Mouse (Mus musculus): ENCODE data around the gene Lrrc30. TPM values are rescaled to one million over a fixed set of nuclear protein-coding genes. Genes with fewer than 3 reads are reported as not detected.

Gene Lrrc30
- polyA plus RNA-seq (2012; rRNA removed), result not detected in 2 replicates

DNA sequence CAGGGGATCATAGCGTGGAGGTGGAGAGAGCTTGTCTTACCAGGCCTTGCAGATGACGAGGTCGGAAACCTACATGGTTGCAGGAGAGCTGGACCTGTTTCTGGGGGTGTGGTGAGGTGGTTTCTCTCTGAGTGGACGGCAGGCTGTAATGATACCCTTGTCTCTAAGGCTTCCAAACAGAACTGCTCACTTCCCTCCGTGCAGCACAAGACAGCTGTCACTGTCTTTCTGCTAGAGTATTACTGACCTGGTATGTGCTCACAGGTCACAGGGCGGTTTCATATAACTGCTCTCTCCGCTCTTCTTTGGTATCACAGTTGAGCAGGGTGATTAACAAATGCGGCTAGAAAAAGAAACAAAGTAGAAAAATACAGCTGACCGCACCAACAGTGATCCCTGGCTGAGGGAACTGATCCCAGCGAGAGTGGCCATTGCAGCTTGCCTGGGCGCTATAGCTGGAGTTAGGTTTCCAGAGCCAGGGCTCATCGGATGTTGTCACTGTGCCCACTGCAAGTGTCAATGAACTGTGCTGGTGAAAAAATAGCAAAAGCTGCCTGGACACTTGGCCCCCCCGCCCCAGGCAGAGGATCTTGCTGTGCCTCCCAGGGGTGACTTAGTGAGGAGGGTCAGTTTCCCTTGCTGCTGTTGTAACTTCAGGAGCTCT, at the start of gene Lrrc30:
Gene Lrrc30, minus strand, starts transcription at position 48 of the 664 bp plus-strand sequence.
- DNase-seq (ENCODE audit: low spot score), result no peak

- no peak for DNase-seq (ENCODE audit: low spot score)
Observed at GRCm38 (mm10) chr17:67681084-67681483, 48.6 kb upstream of the Lrrc30 start.

DNA sequence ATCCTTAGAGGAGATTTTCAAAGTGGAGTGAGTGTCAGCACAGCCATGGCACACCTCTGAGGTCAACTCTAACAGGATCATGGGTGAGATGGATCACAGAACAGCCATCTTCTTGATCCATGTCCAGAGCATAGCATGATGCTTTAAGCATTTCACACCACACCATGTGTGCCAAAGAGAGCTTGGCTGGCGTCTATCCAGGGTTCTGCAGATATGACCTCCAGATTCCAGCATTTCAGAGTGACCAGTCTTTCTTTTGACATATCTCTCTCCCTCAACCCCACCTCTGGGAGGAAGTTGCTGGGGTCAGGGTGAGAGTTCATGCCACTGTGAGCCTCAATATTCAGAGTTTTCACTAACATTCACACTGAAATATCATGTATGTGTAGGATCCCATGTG, 46.1 kb upstream of the Lrrc30 start:
- no peak for DNase-seq (ENCODE audit: low spot score)

DNA sequence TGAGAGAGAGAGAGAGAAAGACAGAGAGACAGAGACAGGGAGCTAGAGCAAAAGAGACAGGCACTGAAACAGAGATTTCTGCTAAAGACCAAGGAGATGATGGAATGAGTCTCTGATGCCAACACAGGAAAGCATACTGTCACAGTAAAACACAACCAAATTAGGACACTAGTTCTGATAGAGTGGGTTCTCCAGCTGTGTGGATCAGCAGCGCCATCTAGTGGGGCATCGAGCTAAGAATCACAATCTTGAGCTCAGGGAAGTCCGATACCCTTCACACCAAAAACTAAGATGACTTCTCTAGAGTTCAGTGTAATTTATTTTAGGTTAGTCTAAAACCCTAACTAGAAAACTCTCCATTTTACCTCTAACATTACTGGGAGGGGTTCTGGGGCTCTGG, 35.5 kb upstream of the Lrrc30 start:
- DNase-seq (ENCODE audit: low spot score), result no peak

- no peak for DNase-seq (ENCODE audit: low spot score)
Observed at GRCm38 (mm10) chr17:67666981-67667380, 34.5 kb upstream of the Lrrc30 start.

DNA sequence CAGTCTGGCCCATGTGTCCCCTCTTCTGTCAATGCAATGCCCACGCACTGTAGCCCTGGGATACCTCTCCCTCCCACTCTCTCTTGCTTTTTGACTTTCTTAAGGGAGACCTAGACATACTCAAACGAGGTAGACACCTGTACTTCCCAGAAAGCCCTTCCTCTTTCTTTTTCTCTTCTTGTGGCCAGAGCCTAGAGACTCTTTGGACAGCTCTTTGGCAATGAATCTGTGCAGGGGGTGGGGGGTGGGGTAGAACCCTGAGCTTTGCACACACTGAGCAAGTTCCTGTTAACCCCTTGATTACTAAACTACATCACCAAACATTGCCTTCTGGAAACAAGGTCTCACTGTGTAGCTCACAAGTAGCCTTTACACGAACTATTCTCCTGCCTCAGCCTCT, 31.8 kb upstream of the Lrrc30 start:
- no peak for DNase-seq (ENCODE audit: low spot score)

DNA sequence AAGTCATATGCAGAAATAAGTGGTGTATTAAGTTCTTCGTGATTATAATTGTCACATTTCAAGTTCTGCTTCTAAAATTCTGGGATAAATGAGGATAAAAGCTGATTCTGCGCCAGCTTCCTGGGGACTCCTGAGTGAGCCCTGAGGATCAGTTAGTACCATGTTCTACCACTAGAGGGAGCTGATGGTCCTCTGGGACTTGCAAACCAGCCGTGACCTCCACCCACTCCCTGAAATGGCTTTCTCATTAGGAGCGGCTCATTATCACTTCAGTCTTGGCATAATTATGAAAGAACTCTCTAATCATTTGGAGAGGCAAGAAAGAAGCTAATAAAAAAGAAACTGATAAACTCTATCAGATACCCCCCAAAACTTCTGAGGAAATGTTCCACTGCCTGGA, 19.0 kb upstream of the Lrrc30 start:
- DNase-seq (ENCODE audit: low spot score), result no peak

- DNase-seq (ENCODE audit: low spot score), result no peak
Observed at GRCm38 (mm10) chr17:67641627-67642026, 9.1 kb upstream of the Lrrc30 start.

GRCm38 (mm10) chr17:67638119-67638810, 5.7 kb upstream of the Lrrc30 start:
- no peak for DNase-seq (ENCODE audit: low spot score)

- DNase-seq (ENCODE audit: low spot score), result no peak
Observed at GRCm38 (mm10) chr17:67636951-67637350, 4.4 kb upstream of the Lrrc30 start.

GRCm38 (mm10) chr17:67636304-67636703, 3.8 kb upstream of the Lrrc30 start:
- no peak for DNase-seq (ENCODE audit: low spot score)

DNA sequence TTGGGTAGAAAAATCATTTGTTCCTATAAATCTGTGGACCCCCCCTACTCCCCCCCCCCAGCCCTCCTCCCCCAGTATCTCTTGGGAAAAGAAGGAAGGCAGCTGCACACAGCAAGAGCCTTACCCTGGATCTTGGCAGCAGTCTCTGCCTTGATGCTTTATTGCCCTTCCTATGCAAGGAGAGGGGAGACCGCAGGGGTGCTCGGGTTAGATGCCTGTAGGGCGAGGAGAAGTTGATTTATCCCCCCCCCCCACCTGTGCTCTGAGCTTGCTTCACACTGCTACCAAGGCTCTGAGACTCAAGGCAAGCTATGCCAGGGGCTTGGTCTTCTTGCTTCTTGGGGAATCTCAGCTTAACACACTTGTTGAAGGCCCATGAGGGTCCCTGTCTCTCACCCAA, 2.8 kb downstream of the Lrrc30 start:
- no peak for DNase-seq (ENCODE audit: low spot score)

DNA sequence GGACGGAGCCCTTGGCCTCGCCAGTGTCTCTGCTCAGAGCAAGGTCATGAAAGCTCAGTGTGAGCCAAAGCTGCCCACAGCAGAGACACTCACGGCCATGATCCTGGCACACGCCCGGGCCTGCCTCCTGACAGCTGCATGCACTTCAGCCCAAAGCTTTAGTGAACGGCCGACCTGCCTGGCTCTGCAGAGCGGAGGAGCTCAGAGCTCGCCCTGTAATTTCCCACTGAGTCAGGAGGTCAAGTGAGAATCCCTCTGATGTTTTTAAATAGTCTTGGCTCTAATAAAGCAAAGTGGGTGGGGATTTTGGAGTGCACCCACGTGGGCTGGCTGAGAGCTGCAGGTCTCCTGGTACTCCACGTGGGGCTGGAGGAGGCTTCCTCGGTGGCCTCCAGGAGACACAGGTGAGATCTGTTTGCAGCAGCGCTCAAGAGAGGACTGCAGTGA, 3.3 kb downstream of the Lrrc30 start:
- no peak for DNase-seq (ENCODE audit: low spot score)

DNA sequence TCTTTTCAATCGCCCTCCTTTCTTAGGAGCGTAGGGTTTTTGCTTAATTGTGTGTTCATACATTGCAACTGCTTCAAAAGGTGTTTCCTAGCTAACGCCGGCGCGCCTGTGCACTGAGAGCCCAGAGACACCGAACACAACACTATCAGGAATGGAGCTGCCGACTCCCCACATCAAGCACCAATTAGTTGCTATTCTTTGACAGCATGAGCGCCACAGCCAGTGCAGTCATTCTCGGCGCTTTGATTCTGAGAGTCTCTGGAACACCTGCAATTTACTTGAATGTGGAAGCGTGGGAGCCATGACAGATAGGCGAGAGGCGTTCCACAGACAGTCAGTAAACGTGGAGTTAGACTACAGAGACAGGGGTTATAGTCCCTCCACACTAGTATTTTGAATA, 4.0 kb downstream of the Lrrc30 start:
- DNase-seq (ENCODE audit: low spot score), result no peak

GRCm38 (mm10) chr17:67625431-67625830, 7.1 kb downstream of the Lrrc30 start:
- no peak for DNase-seq (ENCODE audit: low spot score)

- DNase-seq (ENCODE audit: low spot score), result no peak
Observed at GRCm38 (mm10) chr17:67619001-67619400, 13.5 kb downstream of the Lrrc30 start.

- no peak for DNase-seq (ENCODE audit: low spot score)
Observed at GRCm38 (mm10) chr17:67614381-67614780, 18.1 kb downstream of the Lrrc30 start.

GRCm38 (mm10) chr17:67612576-67612975, 19.9 kb downstream of the Lrrc30 start:
- DNase-seq (ENCODE audit: low spot score), result no peak

- DNase-seq (ENCODE audit: low spot score), result no peak
Observed at GRCm38 (mm10) chr17:67612151-67612550, 20.4 kb downstream of the Lrrc30 start.

GRCm38 (mm10) chr17:67604446-67604845, 28.1 kb downstream of the Lrrc30 start:
- DNase-seq (ENCODE audit: low spot score), result no peak

GRCm38 (mm10) chr17:67602556-67602955, 30.0 kb downstream of the Lrrc30 start:
- DNase-seq (ENCODE audit: low spot score), result no peak

- DNase-seq (ENCODE audit: low spot score), result peak; percentile 27
Observed at GRCm38 (mm10) chr17:67584937-67585579, 47.5 kb downstream of the Lrrc30 start.

- DNase-seq (ENCODE audit: low spot score), result no peak
Observed at GRCm38 (mm10) chr17:67584533-67584932, 48.0 kb downstream of the Lrrc30 start.
